Mouse (Mus musculus) heart, postnatal 0 days (tissue): ENCODE results near the gene Ubr2.

Source experiments
- CTCF ChIP-seq: IDR thresholded peaks from 2 replicates; pipeline ENCODE4 v1.5.1; 2016; ENCODE audit warnings: antibody characterized with exemption, control low read depth, low read depth
- EP300 ChIP-seq: IDR thresholded peaks from 2 replicates; pipeline ENCODE4 v1.6.1; 2016; ENCODE audit warnings: antibody characterized with exemption, low read depth

GRCm38 (mm10) chr17:47024805-47025204, 14.4 kb upstream of the Ubr2 start:
- TF ChIP-seq CTCF: no peak
- no peak for TF ChIP-seq EP300
